Mouse (Mus musculus) G1E (cell line): ENCODE results near the gene Enpp7.

ENCODE experiments used
- CTCF ChIP-seq: IDR thresholded peaks from 2 replicates; pipeline ENCODE4 v1.5.1; 2012; ENCODE audit warnings: low read depth, low read length, inconsistent platforms, mixed read lengths
- TAL1 ChIP-seq: conservative IDR thresholded peaks from 2 replicates; pipeline ENCODE4 v1.6.1; 2012; ENCODE audit warnings: low read depth, low read length, inconsistent platforms, mixed read lengths

DNA sequence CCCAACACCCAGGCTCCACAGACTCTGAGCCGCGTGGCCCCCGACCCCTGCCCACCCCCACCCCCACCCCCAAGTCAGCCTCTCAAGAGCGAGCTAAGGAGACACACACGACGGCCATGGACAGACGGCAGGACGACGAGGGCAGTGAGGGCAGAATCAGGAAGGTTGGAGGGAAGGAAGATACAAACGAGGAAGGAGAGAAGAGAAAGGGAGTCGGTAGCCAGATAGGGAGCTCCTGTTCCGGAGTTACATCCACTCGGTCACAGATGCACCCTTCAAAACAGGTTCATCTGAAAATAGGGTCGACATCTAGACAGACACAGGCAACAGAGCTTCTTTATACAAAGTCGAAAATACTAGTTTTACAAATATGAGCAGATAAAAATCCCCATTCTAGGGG lies 48.5 kb downstream of the Enpp7 start:
- TF ChIP-seq CTCF (no peak), TAL1 (no peak)
